9 mouse cellular contexts compared by ENCODE assay signal in the genomic region with DNA sequence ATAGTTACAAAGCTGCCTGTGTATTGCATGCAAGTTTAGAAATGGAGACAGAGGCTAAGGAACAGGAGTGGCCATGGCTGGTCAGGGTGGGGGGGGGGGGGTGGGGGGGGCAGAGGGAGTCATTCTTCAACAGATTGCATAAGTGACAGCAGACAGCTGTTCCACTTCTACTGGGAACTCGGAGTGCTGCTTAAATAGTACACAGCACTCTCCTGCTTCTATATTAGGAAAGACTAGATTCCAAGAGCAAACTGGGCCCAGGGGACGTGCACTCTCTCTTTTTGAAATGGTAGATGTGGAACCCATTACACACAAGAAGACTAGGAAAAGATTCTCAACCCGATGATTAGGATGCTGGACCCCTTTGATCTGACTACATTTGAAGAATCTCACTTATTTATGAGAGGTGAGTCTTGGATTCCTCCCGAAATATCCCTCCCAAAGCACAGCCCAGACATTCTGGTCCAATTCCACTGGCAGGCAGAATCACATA. TPM values are rescaled to one million over a fixed set of nuclear protein-coding genes. Genes with fewer than 3 reads are reported as not detected.
A peak's percentile ranks its signal among the peaks of the same experiment; 100 is the strongest.
DNase-seq lines count a peak whose midpoint lies in the region; ATAC-seq and TF ChIP-seq lines count a peak whose summit lies in the region.
"Had no signal": no experiment of that assay in that cellular context is flagged by ENCODE, and none has a peak within 500 bp of the region (broad histone marks: within the 10 kb centered on the region; RNA-seq: fewer than 3 reads in every experiment).

A gene (plus strand): TSS at position 269 of the 493 bp plus-strand sequence.

- intact Hi-C loops in left cerebral cortex, postnatal 4 days (cut with DNase I), result no loop called here

- peak within 1 kb of the TSS; percentile 64 for H3K27ac ChIP-seq in embryonic facial prominence, embryonic 12.5 days
- H3K27ac ChIP-seq in liver, embryonic 11.5 days (ENCODE audit: low read depth, low read length), result no peak within 1 kb of the TSS; the same call in 1 of the 2 replicates
- no peak within 1 kb of the TSS for H3K27ac ChIP-seq in thymus, adult 2 months (ENCODE audit: control insufficient read depth, insufficient read depth, low read length)
- H3K27ac ChIP-seq in hindbrain, embryonic 12.5 days, result no peak within 1 kb of the TSS
- H3K27ac ChIP-seq in hindbrain, embryonic 13.5 days, result no peak within 1 kb of the TSS

- no peak within 1 kb of the TSS for H3K4me3 ChIP-seq in embryonic facial prominence, embryonic 12.5 days
- H3K4me3 ChIP-seq in liver, embryonic 11.5 days (ENCODE audit: low read depth, low read length), result no peak within 1 kb of the TSS
- H3K4me3 ChIP-seq in thymus, adult 2 months (ENCODE audit: control insufficient read depth, insufficient read depth, low read length), result no peak within 1 kb of the TSS
- H3K4me3 ChIP-seq in hindbrain, embryonic 12.5 days, result no peak within 1 kb of the TSS
- H3K4me3 ChIP-seq in hindbrain, embryonic 13.5 days, result no peak within 1 kb of the TSS

- peak; percentile 34 for DNase-seq in left cerebral cortex, adult 11 months (ENCODE audit: low spot score)
- DNase-seq in left cerebral cortex, postnatal 4 days, result no peak
- DNase-seq in heart, postnatal 4 days, result peak; percentile 61
- no peak for DNase-seq in liver, embryonic 11.5 days (ENCODE audit: low spot score)
- no peak for DNase-seq in thymus, adult 2 months

- peak within 1 kb of the TSS; percentile 7; the same call in 1 of the 2 replicates for H3K4me2 ChIP-seq in embryonic facial prominence, embryonic 12.5 days (replicated peaks)
- H3K4me2 ChIP-seq in liver, embryonic 11.5 days, result peak within 1 kb of the TSS; percentile 5; the same call in 1 of the 2 replicates
- H3K4me2 ChIP-seq in hindbrain, embryonic 12.5 days (replicated peaks), result no peak within 1 kb of the TSS
- H3K4me2 ChIP-seq in hindbrain, embryonic 13.5 days, result no peak within 1 kb of the TSS

- H3K9ac ChIP-seq in embryonic facial prominence, embryonic 12.5 days, result no peak within 1 kb of the TSS
- H3K9ac ChIP-seq in liver, embryonic 11.5 days (ENCODE audit: low read depth, low read length), result no peak within 1 kb of the TSS
- H3K9ac ChIP-seq in hindbrain, embryonic 12.5 days, result no peak within 1 kb of the TSS
- no peak within 1 kb of the TSS for H3K9ac ChIP-seq in hindbrain, embryonic 13.5 days

- H3K27me3 ChIP-seq in embryonic facial prominence, embryonic 12.5 days, result no peaks in the 10 kb centered on the region
- H3K27me3 ChIP-seq in liver, embryonic 11.5 days (replicated peaks; ENCODE audit: control insufficient read depth, insufficient read depth, low read length), result no peaks in the 10 kb centered on the region
- no peaks in the 10 kb centered on the region for H3K27me3 ChIP-seq in thymus, adult 2 months (ENCODE audit: control insufficient read depth, insufficient read depth, low read length)
- H3K27me3 ChIP-seq in hindbrain, embryonic 12.5 days, result no peaks in the 10 kb centered on the region
- H3K27me3 ChIP-seq in hindbrain, embryonic 13.5 days, result no peaks in the 10 kb centered on the region
- H3K27me3 ChIP-seq: Patski had no signal

- no peak for TF ChIP-seq POLR2A in thymus, adult 2 months (IDR thresholded peaks at IDR 0.05; ENCODE audit: control insufficient read depth, extremely low read depth, insufficient read depth, low read length, poor library complexity)

- no peak for ATAC-seq in embryonic facial prominence, embryonic 12.5 days (ENCODE audit: insufficient number of reproducible peaks, insufficient read depth, low FRiP score, low TSS enrichment)
- ATAC-seq in liver, embryonic 11.5 days (replicated peaks; ENCODE audit: low FRiP score), result no peak
- ATAC-seq in hindbrain, embryonic 12.5 days (ENCODE audit: low FRiP score), result no peak
- ATAC-seq in hindbrain, embryonic 13.5 days (ENCODE audit: low FRiP score), result no peak
- ATAC-seq: Patski had no signal

- TF ChIP-seq CTCF in thymus, adult 2 months (IDR thresholded peaks at IDR 0.05; ENCODE audit: borderline replicate concordance, control insufficient read depth, extremely low read depth, insufficient read depth, low read length, poor library complexity), result no peak

- H3K9me3 ChIP-seq in embryonic facial prominence, embryonic 12.5 days, result no peaks in the 10 kb centered on the region
- H3K9me3 ChIP-seq in liver, embryonic 11.5 days (ENCODE audit: control insufficient read depth, low read length), result no peaks in the 10 kb centered on the region
- no peaks in the 10 kb centered on the region for H3K9me3 ChIP-seq in hindbrain, embryonic 12.5 days (replicated peaks)
- no peaks in the 10 kb centered on the region for H3K9me3 ChIP-seq in hindbrain, embryonic 13.5 days

- H3K36me3 ChIP-seq in embryonic facial prominence, embryonic 12.5 days, result peaks cover 8% of the 10 kb centered on the region; the same call in 1 of the 2 replicates
- H3K36me3 ChIP-seq in liver, embryonic 11.5 days (ENCODE audit: control insufficient read depth, insufficient read depth, low read length), result no peaks in the 10 kb centered on the region
- H3K36me3 ChIP-seq in thymus, adult 2 months (ENCODE audit: control insufficient read depth, insufficient read depth, low read length), result no peaks in the 10 kb centered on the region
- no peaks in the 10 kb centered on the region for H3K36me3 ChIP-seq in hindbrain, embryonic 12.5 days
- H3K36me3 ChIP-seq in hindbrain, embryonic 13.5 days, result no peaks in the 10 kb centered on the region

- 23% methylated on average over 4 of the region's 4 CpGs for WGBS in embryonic facial prominence, embryonic 12.5 days
- 57% methylated on average over 4 of the region's 4 CpGs for WGBS in liver, embryonic 11.5 days
- 88% methylated on average over 4 of the region's 4 CpGs for WGBS in thymus, adult 2 months
- 62% methylated on average over 4 of the region's 4 CpGs for WGBS in hindbrain, embryonic 12.5 days
- whole genome bisulfite sequencing in hindbrain, embryonic 13.5 days, result 75% methylated on average over 4 of the region's 4 CpGs

- peaks cover 11% of the 10 kb centered on the region for H3K4me1 ChIP-seq in embryonic facial prominence, embryonic 12.5 days
- H3K4me1 ChIP-seq in liver, embryonic 11.5 days (replicated peaks; ENCODE audit: control insufficient read depth, insufficient read depth, low read length), result peaks cover 6% of the 10 kb centered on the region; the same call in 1 of the 2 replicates
- no peaks in the 10 kb centered on the region for H3K4me1 ChIP-seq in thymus, adult 2 months (replicated peaks; ENCODE audit: control insufficient read depth, insufficient read depth, low read length)
- H3K4me1 ChIP-seq in hindbrain, embryonic 12.5 days, result peaks cover 8% of the 10 kb centered on the region; the same call in 1 of the 2 replicates
- H3K4me1 ChIP-seq in hindbrain, embryonic 13.5 days (replicated peaks), result peaks cover 11% of the 10 kb centered on the region

RNA-seq across cellular contexts. Expression of the gene that starts here (rescaled TPM):
- not detected for total RNA-seq in left cerebral cortex, postnatal 4 days (2021)
- polyA plus RNA-seq in embryonic facial prominence, embryonic 12.5 days (2016; fragmentation: Nextera tagmentation; extraction: Ambion mirVana), result 0.13 and 0.15 TPM in 2 replicates
- under 1 TPM; 0.09 to 0.14 TPM for total RNA-seq in heart, postnatal 4 days (2021)
- polyA plus RNA-seq in liver, embryonic 11.5 days (2014; fragmentation: Nextera tagmentation; extraction: Ambion mirVana), result not detected in 2 replicates
- polyA plus RNA-seq in thymus, adult 2 months (2012; rRNA removed), result not detected in 2 replicates
- polyA plus RNA-seq in hindbrain, embryonic 12.5 days (2016; fragmentation: Nextera tagmentation; extraction: Ambion mirVana), result 0.10 TPM in 1 of 2 replicates, not detected in the other
- polyA plus RNA-seq in hindbrain, embryonic 13.5 days (2015; fragmentation: Nextera tagmentation; extraction: Ambion mirVana), result not detected in 2 replicates

Comparison
In these comparisons a context has a peak if more than half of its experiments do, and no peak if none do; other contexts are left out.
1. Peak in DNase-seq in heart, postnatal 4 days; RNA of the gene not detected or under 1 TPM.
2. H3K4me2 ChIP-seq: peak in embryonic facial prominence, embryonic 12.5 days (single experiment) and liver, embryonic 11.5 days (single experiment); none in hindbrain, embryonic 12.5 days (single experiment) and hindbrain, embryonic 13.5 days (single experiment).